10 mouse cellular contexts compared by ENCODE assay signal in genomic region chr11:89003078-89003477, GRCm38 (mm10). TPM values are rescaled to one million over a fixed set of nuclear protein-coding genes. Genes with fewer than 3 reads are reported as not detected.
DNase-seq lines count a peak whose midpoint lies in the region; ATAC-seq and TF ChIP-seq lines count a peak whose summit lies in the region.
"Had no signal": no experiment of that assay in that cellular context is flagged by ENCODE, and none has a peak within 500 bp of the region (broad histone marks: within the 10 kb centered on the region; RNA-seq: fewer than 3 reads in every experiment).

No protein-coding gene starts in this region.

- no peak for DNase-seq in hindbrain, postnatal 0 days (ENCODE audit: low spot score)
- no peak for DNase-seq in hindbrain, embryonic 10.5 days (ENCODE audit: low spot score)
- DNase-seq in G1E (ENCODE audit: low spot score), result no peak
- DNase-seq in liver, embryonic 14.5 days (ENCODE audit: low read depth in 3 of 3, low spot score in 3 of 3), result no peak
- no peak for DNase-seq in cerebellum, postnatal 36 days
- no peak for DNase-seq in cerebellum, adult 9-10 months
- DNase-seq: thymus, postnatal 25 days had no signal

- WGBS in hindbrain, postnatal 0 days, result 72% methylated on average over 6 of the region's 6 CpGs
- 61% methylated on average over 6 of the region's 6 CpGs for WGBS in hindbrain, embryonic 10.5 days
- 61% methylated on average over 6 of the region's 6 CpGs for WGBS in heart, embryonic 14.5 days
- WGBS in liver, embryonic 14.5 days (ENCODE audit: insufficient replicate concordance), result 60% methylated on average over 6 of the region's 6 CpGs

- ATAC-seq in hindbrain, postnatal 0 days, result no peak
- ATAC-seq in G1E (ENCODE audit: extremely low read depth, insufficient number of reproducible peaks, low FRiP score, poor library complexity, severe bottlenecking), result no peak
- ATAC-seq in heart, embryonic 14.5 days (ENCODE audit: insufficient number of reproducible peaks, insufficient read depth, low FRiP score, low read depth), result no peak
- no peak for ATAC-seq in liver, embryonic 14.5 days (ENCODE audit: insufficient read depth)

- H3K27ac ChIP-seq in hindbrain, postnatal 0 days, result no peak overlapping the region
- H3K27ac ChIP-seq in hindbrain, embryonic 10.5 days, result no peak overlapping the region
- H3K27ac ChIP-seq in heart, embryonic 14.5 days (replicated peaks in 1 of 2; ENCODE audit: control insufficient read depth in 1 of 2, insufficient read depth in 1 of 2, low read depth in 2 of 2, low read length in 2 of 2), result no peak overlapping the region
- no peak overlapping the region; the same call in 1 of the 2 replicates for H3K27ac ChIP-seq in liver, embryonic 14.5 days

- H3K36me3 ChIP-seq in hindbrain, postnatal 0 days (ENCODE audit: insufficient read depth, low read length), result no peaks in the 10 kb centered on the region
- no peaks in the 10 kb centered on the region for H3K36me3 ChIP-seq in hindbrain, embryonic 10.5 days
- peaks cover 72% of the 10 kb centered on the region for H3K36me3 ChIP-seq in G1E (replicated peaks)
- H3K36me3 ChIP-seq in heart, embryonic 14.5 days (ENCODE audit: control insufficient read depth, insufficient read depth, low read length), result peaks cover 22% of the 10 kb centered on the region
- H3K36me3 ChIP-seq in liver, embryonic 14.5 days (replicated peaks; ENCODE audit: control insufficient read depth, insufficient read depth, low read depth), result peaks cover 30% of the 10 kb centered on the region

- H3K9ac ChIP-seq in hindbrain, postnatal 0 days (replicated peaks; ENCODE audit: low read length), result no peak overlapping the region
- H3K9ac ChIP-seq in heart, embryonic 14.5 days (ENCODE audit: low read length), result peak overlapping the region; percentile 38
- no peak overlapping the region for H3K9ac ChIP-seq in liver, embryonic 14.5 days (replicated peaks)

- H3K4me3 ChIP-seq in hindbrain, postnatal 0 days (ENCODE audit: low read length), result no peak overlapping the region
- H3K4me3 ChIP-seq in hindbrain, embryonic 10.5 days, result no peak overlapping the region
- H3K4me3 ChIP-seq in G1E (ENCODE audit: low read depth, low read length), result peak overlapping the region; percentile 64; the same call in 1 of the 2 replicates
- peak overlapping the region in 1 of 2 experiments; percentile 1; a peak in 1 of 4 replicates for H3K4me3 ChIP-seq in heart, embryonic 14.5 days (ENCODE audit: control insufficient read depth in 1 of 2, insufficient read depth in 1 of 2, low read depth in 1 of 2, low read length in 2 of 2)
- H3K4me3 ChIP-seq in liver, embryonic 14.5 days (ENCODE audit: insufficient read depth in 1 of 2, low read depth in 2 of 2, low read length in 2 of 2), result peak overlapping the region; percentile 29 to 32; a peak in 2 of 4 replicates

- no peak for TF ChIP-seq EP300 in liver, embryonic 14.5 days (IDR thresholded peaks at IDR 0.05; ENCODE audit: low read depth)

- H3K4me2 ChIP-seq in hindbrain, postnatal 0 days (ENCODE audit: low read depth, low read length), result peak overlapping the region; percentile 38
- H3K4me2 ChIP-seq in heart, embryonic 14.5 days (ENCODE audit: low read length), result peak overlapping the region; percentile 52
- peak overlapping the region; percentile 92 for H3K4me2 ChIP-seq in liver, embryonic 14.5 days (ENCODE audit: low read depth)

- H3K9me3 ChIP-seq in hindbrain, postnatal 0 days (ENCODE audit: low read length), result no peaks in the 10 kb centered on the region
- H3K9me3 ChIP-seq in hindbrain, embryonic 10.5 days, result no peaks in the 10 kb centered on the region
- no peaks in the 10 kb centered on the region for H3K9me3 ChIP-seq in G1E (replicated peaks)
- no peaks in the 10 kb centered on the region for H3K9me3 ChIP-seq in heart, embryonic 14.5 days (ENCODE audit: control insufficient read depth, low read length)
- no peaks in the 10 kb centered on the region for H3K9me3 ChIP-seq in liver, embryonic 14.5 days (ENCODE audit: control insufficient read depth, low read length)

- TF ChIP-seq CTCF in hindbrain, postnatal 0 days (IDR thresholded peaks at IDR 0.05; ENCODE audit: low read depth), result no peak
- no peak for TF ChIP-seq CTCF in G1E (IDR thresholded peaks at IDR 0.05; ENCODE audit: low read depth, low read length)
- TF ChIP-seq CTCF in liver, embryonic 14.5 days (IDR thresholded peaks at IDR 0.05; ENCODE audit: low read depth), result no peak

- no peaks in the 10 kb centered on the region; the same call in 1 of the 2 replicates for H3K4me1 ChIP-seq in hindbrain, postnatal 0 days (ENCODE audit: insufficient read depth, low read length)
- H3K4me1 ChIP-seq in hindbrain, embryonic 10.5 days (replicated peaks), result peaks cover 27% of the 10 kb centered on the region
- peaks cover 66% of the 10 kb centered on the region for H3K4me1 ChIP-seq in G1E (ENCODE audit: insufficient read depth, low read depth, low read length)
- peaks cover 18 to 23% of the 10 kb centered on the region in 2 experiments for H3K4me1 ChIP-seq in heart, embryonic 14.5 days (ENCODE audit: control insufficient read depth in 2 of 2, insufficient read depth in 2 of 2, low read length in 2 of 2)
- H3K4me1 ChIP-seq in liver, embryonic 14.5 days (replicated peaks; ENCODE audit: control insufficient read depth in 2 of 2, insufficient read depth in 2 of 2, low read length in 1 of 2), result peaks cover 12 to 32% of the 10 kb centered on the region in 2 experiments

- H3K27me3 ChIP-seq in hindbrain, postnatal 0 days (ENCODE audit: insufficient read depth, low read length), result peaks cover 11% of the 10 kb centered on the region; the same call in 1 of the 2 replicates
- H3K27me3 ChIP-seq in hindbrain, embryonic 10.5 days (ENCODE audit: insufficient read depth, poor library complexity, severe bottlenecking), result peaks cover 30% of the 10 kb centered on the region
- H3K27me3 ChIP-seq in G1E (ENCODE audit: insufficient read depth, low read length), result no peaks in the 10 kb centered on the region
- H3K27me3 ChIP-seq in heart, embryonic 14.5 days (ENCODE audit: control insufficient read depth, insufficient read depth, low read length), result no peaks in the 10 kb centered on the region
- H3K27me3 ChIP-seq in liver, embryonic 14.5 days (ENCODE audit: control insufficient read depth, insufficient read depth, low read length), result no peaks in the 10 kb centered on the region

RNA-seq across cellular contexts. Expression of gene Trim25, which starts 3.9 kb away (rescaled TPM):
- total RNA-seq in hindbrain, postnatal 0 days (2014; rRNA removed), result 0.97 and 4.6 TPM in 2 replicates
- 5.3 and 6.2 TPM in 2 replicates for polyA plus RNA-seq in hindbrain, postnatal 0 days (2015; fragmentation: Nextera tagmentation; extraction: Ambion mirVana)
- 3.0 and 3.5 TPM in 2 replicates for polyA plus RNA-seq in hindbrain, embryonic 10.5 days (2016; fragmentation: Nextera tagmentation; extraction: Ambion mirVana)
- 69.6 and 73.4 TPM in 2 replicates for total RNA-seq in G1E (2014; fragmentation: Nextera tagmentation)
- 23.9 and 36.4 TPM in 2 replicates for total RNA-seq in G1E (2017)
- polyA plus RNA-seq in G1E (2012), result 73.1 and 75.4 TPM in 2 replicates
- 15.9 and 16.7 TPM in 2 replicates for polyA plus RNA-seq in heart, embryonic 14.5 days (2014; fragmentation: Nextera tagmentation; extraction: Ambion mirVana)
- polyA plus RNA-seq in liver, embryonic 14.5 days (2012; rRNA removed), result 7.4 and 9.5 TPM in 2 replicates
- 10.8 and 11.0 TPM in 2 replicates for polyA plus RNA-seq in liver, embryonic 14.5 days (2014; fragmentation: Nextera tagmentation; extraction: Ambion mirVana)

RNA-seq across cellular contexts. Expression of gene Coil, which starts 33.0 kb away (rescaled TPM):
- 21.7 and 29.0 TPM in 2 replicates for total RNA-seq in hindbrain, postnatal 0 days (2014; rRNA removed)
- polyA plus RNA-seq in hindbrain, postnatal 0 days (2015; fragmentation: Nextera tagmentation; extraction: Ambion mirVana), result 22.8 and 24.7 TPM in 2 replicates
- 25.7 and 25.9 TPM in 2 replicates for polyA plus RNA-seq in hindbrain, embryonic 10.5 days (2016; fragmentation: Nextera tagmentation; extraction: Ambion mirVana)
- total RNA-seq in G1E (2014; fragmentation: Nextera tagmentation) (6.3 and 6.7 TPM in 2 replicates), G1E (2017) (13.5 and 14.1 TPM in 2 replicates)
- polyA plus RNA-seq in G1E (2012), result 12.7 and 13.3 TPM in 2 replicates
- polyA plus RNA-seq in heart, embryonic 14.5 days (2014; fragmentation: Nextera tagmentation; extraction: Ambion mirVana), result 6.5 and 6.6 TPM in 2 replicates
- 2.7 and 4.0 TPM in 2 replicates for polyA plus RNA-seq in liver, embryonic 14.5 days (2012; rRNA removed)
- polyA plus RNA-seq in liver, embryonic 14.5 days (2014; fragmentation: Nextera tagmentation; extraction: Ambion mirVana), result 2.6 and 2.8 TPM in 2 replicates

RNA-seq across cellular contexts. Expression of gene Elobl, which starts 36.3 kb away (rescaled TPM):
- not detected in 2 replicates for total RNA-seq in hindbrain, postnatal 0 days (2014; rRNA removed)
- not detected in 2 replicates for polyA plus RNA-seq in hindbrain, postnatal 0 days (2015; fragmentation: Nextera tagmentation; extraction: Ambion mirVana)
- polyA plus RNA-seq in hindbrain, embryonic 10.5 days (2016; fragmentation: Nextera tagmentation; extraction: Ambion mirVana), result not detected in 2 replicates
- total RNA-seq in G1E (2014; fragmentation: Nextera tagmentation), result not detected in 2 replicates
- total RNA-seq in G1E (2017), result 0.29 TPM in 1 of 2 replicates, not detected in the other
- not detected in 2 replicates for polyA plus RNA-seq in G1E (2012)
- polyA plus RNA-seq in heart, embryonic 14.5 days (2014; fragmentation: Nextera tagmentation; extraction: Ambion mirVana), result not detected in 2 replicates
- polyA plus RNA-seq in liver, embryonic 14.5 days (2012; rRNA removed), result not detected in 2 replicates
- not detected in 2 replicates for polyA plus RNA-seq in liver, embryonic 14.5 days (2014; fragmentation: Nextera tagmentation; extraction: Ambion mirVana)
- total RNA-seq: hematopoietic stem cell, adult 5-6 weeks had no signal
- polyA plus RNA-seq: limb, embryonic 14.5 days had no signal

RNA-seq across cellular contexts. Expression of gene Scpep1, which starts 47.8 kb away (rescaled TPM):
- 21.3 and 26.0 TPM in 2 replicates for total RNA-seq in hindbrain, postnatal 0 days (2014; rRNA removed)
- 32.4 and 33.3 TPM in 2 replicates for polyA plus RNA-seq in hindbrain, postnatal 0 days (2015; fragmentation: Nextera tagmentation; extraction: Ambion mirVana)
- polyA plus RNA-seq in hindbrain, embryonic 10.5 days (2016; fragmentation: Nextera tagmentation; extraction: Ambion mirVana), result 57.4 and 75.7 TPM in 2 replicates
- 25.2 and 29.3 TPM in 2 replicates for total RNA-seq in G1E (2014; fragmentation: Nextera tagmentation)
- 8.1 and 8.8 TPM in 2 replicates for total RNA-seq in G1E (2017)
- polyA plus RNA-seq in G1E (2012), result 1.4 and 2.1 TPM in 2 replicates
- polyA plus RNA-seq in heart, embryonic 14.5 days (2014; fragmentation: Nextera tagmentation; extraction: Ambion mirVana), result 48.0 and 49.9 TPM in 2 replicates
- polyA plus RNA-seq in liver, embryonic 14.5 days (2012; rRNA removed), result 11.3 and 15.9 TPM in 2 replicates
- polyA plus RNA-seq in liver, embryonic 14.5 days (2014; fragmentation: Nextera tagmentation; extraction: Ambion mirVana), result 35.1 and 37.7 TPM in 2 replicates

Comparison
In these comparisons a context has a peak if more than half of its experiments do, and no peak if none do; other contexts are left out.
1. H3K4me2 ChIP-seq: peak in every context shown above with its lines; median percentile 92 in liver, embryonic 14.5 days; 52 in heart, embryonic 14.5 days; 38 in hindbrain, postnatal 0 days.
2. H3K4me3 ChIP-seq: peak in G1E (single experiment) and liver, embryonic 14.5 days (2 of 2); none in hindbrain, postnatal 0 days (single experiment) and hindbrain, embryonic 10.5 days (single experiment).